Mouse (Mus musculus) left cerebral cortex, adult 2 months (tissue): ENCODE measurements at regions not wholly inside any gene's neighbourhood (a gene's known extent, or its start where the extent isn't known, plus 50 kb on each side); places are given as distances from the start of the nearest gene placed in this dataset.

ENCODE experiments used
- DNase-seq, 2 experiments: peaks; one replicate each; pipeline ENCODE4 v3.0.0; 2021 to 2022; ENCODE audit warnings: low spot score in 2 of 2, mixed read lengths in 1 of 2; ENCODE audit errors: extremely low spot score in 1 of 2
- H3K27ac ChIP-seq: fragments of 200-600 bp; 2 replicates; pipeline ENCODE4 v1.8.1; 2022
- H3K4me3 ChIP-seq: fragments of 200-600 bp; 2 replicates; pipeline ENCODE4 v1.8.1; 2022
- CTCF ChIP-seq: fragments of 200-600 bp; IDR thresholded peaks from 2 replicates; pipeline ENCODE4 v1.8.1; 2022; ENCODE audit warnings: antibody characterized with exemption, mild to moderate bottlenecking, moderate library complexity
- intact Hi-C: fragments of 180-260 bp; cut with DNase I; formaldehyde crosslinking; loops from one replicate; pipeline ENCODE4 v1.15.1; 2025

GRCm38 (mm10) chr14:100864792-100865191 is 335.3 kb downstream of the Prr30 start:
- no peak for TF ChIP-seq CTCF
- H3K27ac ChIP-seq = no peak overlapping the region
- intact Hi-C loops = no loop called here
- no peak overlapping the region for H3K4me3 ChIP-seq
- DNase-seq = no peak

GRCm38 (mm10) chr14:100864164-100864563 is 336.0 kb downstream of the Prr30 start:
- no peak; the same call in 1 of the 2 replicates for TF ChIP-seq CTCF
- intact Hi-C loops = no loop called here
- no peak for DNase-seq
- Histone ChIP-seq H3K27ac (no peak overlapping the region), H3K4me3 (no peak overlapping the region)

GRCm38 (mm10) chr14:100842828-100843227 is 357.3 kb downstream of the Prr30 start:
- no peak overlapping the region for H3K4me3 ChIP-seq
- H3K27ac ChIP-seq = no peak overlapping the region
- no peak for TF ChIP-seq CTCF
- DNase-seq = no peak
- intact Hi-C loops = no loop called here
